Mouse (Mus musculus): Measurements from ENCODE around the gene Rnf32. TPM values are rescaled to one million over a fixed set of nuclear protein-coding genes. Genes with fewer than 3 reads are reported as not detected.

Rnf32 gene
- 10.1 and 11.7 TPM in 2 replicates for polyA plus RNA-seq (2021; fragmentation: Nextera tagmentation)
- long read RNA-seq, experiment 1, transcript Rnf32-204 (10 exons, 1,565 nt), result minor isoform, 7 of 61 reads
- long read RNA-seq, experiment 1, transcript Rnf32-201 (10 exons, 1,600 nt), result major isoform, 23 of 61 reads
- long read RNA-seq, experiment 1, partial matches to known transcripts, result 4 of 61 reads
- long read RNA-seq, experiment 1, other reads (novel, unspliced or antisense), result 27 of 61 reads
- long read RNA-seq, experiment 2, full-length matches to known transcripts, result 3 of 15 reads
- long read RNA-seq, experiment 2, partial matches to known transcripts, result 3 of 15 reads
- long read RNA-seq, experiment 2, other reads (novel, unspliced or antisense), result 9 of 15 reads

GRCm38 (mm10) chr5:29195570-29196263 lies at the start of gene Rnf32:
Rnf32 (plus strand) TSS chr5:29195992.

Other genes with a start within 250 kb of the Rnf32 start
- gene Lmbr1, start 182.4 kb downstream of the Rnf32 start, polyA plus RNA-seq (2021; fragmentation: Nextera tagmentation), result 15.4 and 20.8 TPM in 2 replicates
- 5.4 and 10.0 TPM in 2 replicates for gene Nom1, start 238.7 kb downstream of the Rnf32 start, polyA plus RNA-seq (2021; fragmentation: Nextera tagmentation)